Mouse (Mus musculus): ENCODE data around the gene Cd79b. TPM values are rescaled to one million over a fixed set of nuclear protein-coding genes. Genes with fewer than 3 reads are reported as not detected.

Cd79b gene
- polyA plus RNA-seq, 1 experiment from 2014 or later: 1.3 TPM

- Histone ChIP-seq H3K36me3 (replicated peaks; ENCODE audit: control insufficient read depth, insufficient read depth, low read depth, low read length) (no peaks in the 10 kb centered on the region; the same call in 1 of the 2 replicates), H3K9me3 (replicated peaks; ENCODE audit: control insufficient read depth, low read length) (no peaks in the 10 kb centered on the region), H3K9ac (replicated peaks; ENCODE audit: low read length) (no peak overlapping the region), H3K4me2 (ENCODE audit: low read depth, low read length) (no peak overlapping the region), H3K27me3 (ENCODE audit: control insufficient read depth, insufficient read depth, low read length) (no peaks in the 10 kb centered on the region), H3K4me3 (ENCODE audit: low read depth, low read length) (no peak overlapping the region), H3K27ac (replicated peaks; ENCODE audit: low read depth, low read length) (no peak overlapping the region), H3K4me1 (ENCODE audit: control insufficient read depth, insufficient read depth, low read length) (no peaks in the 10 kb centered on the region)
- DNase-seq (ENCODE audit: low spot score) (peak; percentile 75), ATAC-seq (replicated peaks; ENCODE audit: insufficient number of reproducible peaks, low FRiP score, low TSS enrichment, low read depth) (no peak)
- WGBS: 17% methylated on average over 2 of the region's 2 CpGs
Measured at GRCm38 (mm10) chr11:106302634-106303033, 11.9 kb downstream of the Cd79b start.

GRCm38 (mm10) chr11:106301765-106302164 lies 12.8 kb downstream of the Cd79b start, which contains the start of gene Gh:
Gene Gh (minus strand): TSS chr11:106301865.
- Histone ChIP-seq H3K4me1 (ENCODE audit: control insufficient read depth, insufficient read depth, low read length) (no peaks in the 10 kb centered on the region), H3K36me3 (replicated peaks; ENCODE audit: control insufficient read depth, insufficient read depth, low read depth, low read length) (no peaks in the 10 kb centered on the region; the same call in 1 of the 2 replicates), H3K4me3 (ENCODE audit: low read depth, low read length) (no peak within 1 kb of the TSS), H3K9ac (replicated peaks; ENCODE audit: low read length) (no peak within 1 kb of the TSS), H3K27me3 (ENCODE audit: control insufficient read depth, insufficient read depth, low read length) (no peaks in the 10 kb centered on the region), H3K4me2 (ENCODE audit: low read depth, low read length) (no peak within 1 kb of the TSS), H3K27ac (replicated peaks; ENCODE audit: low read depth, low read length) (no peak within 1 kb of the TSS), H3K9me3 (replicated peaks; ENCODE audit: control insufficient read depth, low read length) (no peaks in the 10 kb centered on the region)
- WGBS: 76% methylated on average over 9 of the region's 9 CpGs
- no peak for DNase-seq (ENCODE audit: low spot score)
- ATAC-seq (replicated peaks; ENCODE audit: insufficient number of reproducible peaks, low FRiP score, low TSS enrichment, low read depth): no peak

GRCm38 (mm10) chr11:106291861-106292260 lies 22.7 kb downstream of the Cd79b start:
- H3K9me3 ChIP-seq (replicated peaks; ENCODE audit: control insufficient read depth, low read length): no peaks in the 10 kb centered on the region
- H3K4me1 ChIP-seq (ENCODE audit: control insufficient read depth, insufficient read depth, low read length): no peaks in the 10 kb centered on the region
- no peak for DNase-seq (ENCODE audit: low spot score)
- WGBS: 88% methylated on average over 2 of the region's 2 CpGs
- H3K4me3 ChIP-seq (ENCODE audit: low read depth, low read length): no peak overlapping the region
- no peak overlapping the region for H3K27ac ChIP-seq (replicated peaks; ENCODE audit: low read depth, low read length)
- ATAC-seq (replicated peaks; ENCODE audit: insufficient number of reproducible peaks, low FRiP score, low TSS enrichment, low read depth): no peak
- no peaks in the 10 kb centered on the region for H3K27me3 ChIP-seq (ENCODE audit: control insufficient read depth, insufficient read depth, low read length)
- H3K36me3 ChIP-seq (replicated peaks; ENCODE audit: control insufficient read depth, insufficient read depth, low read depth, low read length): no peaks in the 10 kb centered on the region
- no peak overlapping the region for H3K9ac ChIP-seq (replicated peaks; ENCODE audit: low read length)
- no peak overlapping the region for H3K4me2 ChIP-seq (ENCODE audit: low read depth, low read length)

DNA sequence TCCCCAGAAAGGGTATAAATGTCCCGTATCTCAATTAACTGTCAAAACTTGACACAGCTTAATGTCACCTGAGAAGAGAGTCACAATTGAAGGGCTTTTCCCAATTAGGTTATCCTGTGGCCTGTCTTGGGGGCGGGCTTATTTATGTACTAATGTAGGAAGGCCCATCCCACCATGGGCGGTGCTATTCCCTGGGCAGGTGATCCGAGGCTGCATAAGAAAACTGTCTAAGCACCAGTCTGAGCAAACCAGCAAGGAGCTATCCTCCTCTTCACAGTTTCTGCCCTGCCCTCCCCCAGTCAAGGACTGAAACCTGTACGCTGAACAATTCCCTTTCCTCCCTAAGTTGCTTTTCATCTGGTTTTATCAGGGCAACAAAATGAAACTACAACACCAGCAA lies 24.2 kb downstream of the Cd79b start:
- no peak overlapping the region for H3K4me3 ChIP-seq (ENCODE audit: low read depth, low read length)
- 85% methylated on average over 5 of the region's 5 CpGs for WGBS

GRCm38 (mm10) chr11:106289369-106289768 lies 25.2 kb downstream of the Cd79b start:
- Histone ChIP-seq H3K4me3 (ENCODE audit: low read depth, low read length) (no peak overlapping the region), H3K4me2 (ENCODE audit: low read depth, low read length) (no peak overlapping the region), H3K9me3 (replicated peaks; ENCODE audit: control insufficient read depth, low read length) (no peaks in the 10 kb centered on the region), H3K36me3 (replicated peaks; ENCODE audit: control insufficient read depth, insufficient read depth, low read depth, low read length) (no peaks in the 10 kb centered on the region), H3K9ac (replicated peaks; ENCODE audit: low read length) (no peak overlapping the region), H3K27ac (replicated peaks; ENCODE audit: low read depth, low read length) (no peak overlapping the region), H3K4me1 (ENCODE audit: control insufficient read depth, insufficient read depth, low read length) (no peaks in the 10 kb centered on the region), H3K27me3 (ENCODE audit: control insufficient read depth, insufficient read depth, low read length) (no peaks in the 10 kb centered on the region)
- DNase-seq (ENCODE audit: low spot score) (no peak), ATAC-seq (replicated peaks; ENCODE audit: insufficient number of reproducible peaks, low FRiP score, low TSS enrichment, low read depth) (no peak)
- WGBS: 78% methylated on average over 8 of the region's 8 CpGs

More for the DNA sequence above, 24.2 kb downstream of the Cd79b start:
- Histone ChIP-seq H3K9ac (replicated peaks; ENCODE audit: low read length) (no peak overlapping the region), H3K4me1 (ENCODE audit: control insufficient read depth, insufficient read depth, low read length) (no peaks in the 10 kb centered on the region), H3K27ac (replicated peaks; ENCODE audit: low read depth, low read length) (no peak overlapping the region), H3K4me2 (ENCODE audit: low read depth, low read length) (no peak overlapping the region), H3K27me3 (ENCODE audit: control insufficient read depth, insufficient read depth, low read length) (no peaks in the 10 kb centered on the region), H3K36me3 (replicated peaks; ENCODE audit: control insufficient read depth, insufficient read depth, low read depth, low read length) (no peaks in the 10 kb centered on the region), H3K9me3 (replicated peaks; ENCODE audit: control insufficient read depth, low read length) (no peaks in the 10 kb centered on the region)
- no peak for ATAC-seq (replicated peaks; ENCODE audit: insufficient number of reproducible peaks, low FRiP score, low TSS enrichment, low read depth)
- DNase-seq (ENCODE audit: low spot score): no peak

DNA sequence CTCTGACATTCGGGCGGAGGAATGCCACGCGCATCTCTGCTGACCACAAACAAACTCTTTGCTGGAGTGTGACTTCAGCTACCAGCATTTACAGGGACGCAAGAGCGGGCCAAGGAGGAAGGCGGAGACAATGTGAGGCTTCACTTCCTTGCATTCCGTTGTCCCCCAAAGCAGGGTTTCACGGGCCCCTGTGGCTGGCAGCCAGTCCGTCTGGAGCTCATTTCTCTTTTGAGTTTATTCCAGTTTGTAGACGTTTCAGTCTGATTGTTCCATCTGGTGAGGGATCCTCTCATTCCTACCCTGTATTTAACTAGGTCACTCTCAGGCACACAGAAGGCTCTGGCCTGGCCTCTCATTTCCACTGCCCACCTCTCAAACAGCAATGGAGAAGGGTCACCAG lies 27.6 kb downstream of the Cd79b start:
- H3K9me3 ChIP-seq (replicated peaks; ENCODE audit: control insufficient read depth, low read length): no peaks in the 10 kb centered on the region
- H3K9ac ChIP-seq (replicated peaks; ENCODE audit: low read length): no peak overlapping the region
- no peak overlapping the region for H3K4me3 ChIP-seq (ENCODE audit: low read depth, low read length)
- H3K4me1 ChIP-seq (ENCODE audit: control insufficient read depth, insufficient read depth, low read length): no peaks in the 10 kb centered on the region
- no peaks in the 10 kb centered on the region for H3K36me3 ChIP-seq (replicated peaks; ENCODE audit: control insufficient read depth, insufficient read depth, low read depth, low read length)
- H3K27me3 ChIP-seq (ENCODE audit: control insufficient read depth, insufficient read depth, low read length): no peaks in the 10 kb centered on the region
- WGBS: 71% methylated on average over 11 of the region's 11 CpGs
- DNase-seq (ENCODE audit: low spot score) (no peak), ATAC-seq (replicated peaks; ENCODE audit: insufficient number of reproducible peaks, low FRiP score, low TSS enrichment, low read depth) (no peak)
- H3K4me2 ChIP-seq (ENCODE audit: low read depth, low read length): no peak overlapping the region
- no peak overlapping the region for H3K27ac ChIP-seq (replicated peaks; ENCODE audit: low read depth, low read length)

DNA sequence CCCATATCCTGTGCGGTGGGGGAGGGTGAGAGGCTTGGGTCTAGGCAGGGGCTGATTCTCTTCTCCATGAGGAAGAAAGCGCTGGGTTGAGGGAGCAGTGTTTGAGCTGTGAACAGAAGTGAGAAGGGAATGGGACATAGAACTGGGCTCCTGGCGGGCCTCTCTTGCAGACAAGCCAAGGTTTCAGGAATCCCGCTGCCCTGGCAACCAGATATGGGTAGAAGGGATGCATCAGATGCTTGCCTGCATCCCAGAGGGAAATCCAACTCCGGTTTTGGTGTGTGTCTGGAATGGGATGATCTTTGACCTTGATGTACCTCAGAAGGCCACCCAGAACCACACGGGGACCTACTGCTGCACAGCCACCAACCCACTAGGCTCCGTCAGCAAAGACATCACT lies 28.4 kb downstream of the Cd79b start:
- H3K4me2 ChIP-seq (ENCODE audit: low read depth, low read length): no peak overlapping the region
- no peak for DNase-seq (ENCODE audit: low spot score)
- no peak overlapping the region for H3K4me3 ChIP-seq (ENCODE audit: low read depth, low read length)
- no peak for ATAC-seq (replicated peaks; ENCODE audit: insufficient number of reproducible peaks, low FRiP score, low TSS enrichment, low read depth)
- no peak overlapping the region for H3K9ac ChIP-seq (replicated peaks; ENCODE audit: low read length)
- no peaks in the 10 kb centered on the region for H3K4me1 ChIP-seq (ENCODE audit: control insufficient read depth, insufficient read depth, low read length)
- no peak overlapping the region for H3K27ac ChIP-seq (replicated peaks; ENCODE audit: low read depth, low read length)
- no peaks in the 10 kb centered on the region for H3K36me3 ChIP-seq (replicated peaks; ENCODE audit: control insufficient read depth, insufficient read depth, low read depth, low read length)
- H3K9me3 ChIP-seq (replicated peaks; ENCODE audit: control insufficient read depth, low read length): no peaks in the 10 kb centered on the region
- WGBS: 83% methylated on average over 7 of the region's 7 CpGs
- no peaks in the 10 kb centered on the region for H3K27me3 ChIP-seq (ENCODE audit: control insufficient read depth, insufficient read depth, low read length)

DNA sequence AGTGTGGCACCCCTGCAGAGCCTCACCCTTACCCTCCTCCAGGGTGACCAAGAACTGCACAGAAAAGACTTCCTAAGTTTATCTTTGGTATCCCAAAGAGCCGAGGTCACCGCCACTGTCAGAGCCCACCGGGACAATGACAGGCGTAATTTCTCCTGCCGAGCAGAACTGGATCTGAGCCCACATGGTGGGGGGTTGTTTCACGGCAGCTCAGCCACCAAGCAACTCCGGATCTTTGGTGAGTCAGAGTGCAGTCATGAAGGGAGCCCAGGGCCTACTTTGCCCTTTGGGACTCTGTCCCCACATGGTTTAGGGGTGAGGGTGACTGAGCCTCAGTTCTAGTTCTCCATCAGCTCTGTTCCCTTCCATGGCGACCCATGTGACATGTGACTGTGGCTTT lies 30.4 kb downstream of the Cd79b start:
- H3K4me3 ChIP-seq (ENCODE audit: low read depth, low read length): no peak overlapping the region
- no peaks in the 10 kb centered on the region for H3K9me3 ChIP-seq (replicated peaks; ENCODE audit: control insufficient read depth, low read length)
- no peak overlapping the region for H3K9ac ChIP-seq (replicated peaks; ENCODE audit: low read length)
- 66% methylated on average over 8 of the region's 8 CpGs for WGBS
- H3K4me2 ChIP-seq (ENCODE audit: low read depth, low read length): no peak overlapping the region
- no peak overlapping the region for H3K27ac ChIP-seq (replicated peaks; ENCODE audit: low read depth, low read length)
- DNase-seq (ENCODE audit: low spot score) (no peak), ATAC-seq (replicated peaks; ENCODE audit: insufficient number of reproducible peaks, low FRiP score, low TSS enrichment, low read depth) (no peak)
- H3K4me1 ChIP-seq (ENCODE audit: control insufficient read depth, insufficient read depth, low read length): no peaks in the 10 kb centered on the region
- no peaks in the 10 kb centered on the region for H3K27me3 ChIP-seq (ENCODE audit: control insufficient read depth, insufficient read depth, low read length)
- H3K36me3 ChIP-seq (replicated peaks; ENCODE audit: control insufficient read depth, insufficient read depth, low read depth, low read length): no peaks in the 10 kb centered on the region
